Mouse (Mus musculus): ENCODE data around the gene Optc.

GRCm38 (mm10) chr1:133920401-133920800, 12.6 kb upstream of the Optc start:
- no peak for TF ChIP-seq HCFC1 (IDR thresholded peaks at IDR 0.05; ENCODE audit: borderline replicate concordance, insufficient read depth, low read length)
- TF ChIP-seq MAFK (IDR thresholded peaks at IDR 0.05; ENCODE audit: insufficient read depth, low read depth, low read length): no peak
- no peak for TF ChIP-seq ZC3H11A (IDR thresholded peaks at IDR 0.05; ENCODE audit: borderline replicate concordance, low read depth, low read length)
- TF ChIP-seq ZNF384 (IDR thresholded peaks at IDR 0.05; ENCODE audit: low read depth, low read length): no peak
- TF ChIP-seq CHD2 (IDR thresholded peaks at IDR 0.05; ENCODE audit: low read depth, low read length): no peak
